Mouse (Mus musculus): ENCODE measurements around the gene Gabbr2. TPM values are rescaled to one million over a fixed set of nuclear protein-coding genes. Genes with fewer than 3 reads are reported as not detected.

The Gabbr2 gene
- total RNA-seq, 4 experiments from 2014 or later: 0.05 to 0.17 TPM; not detected in 2

GRCm38 (mm10) chr4:46770635-46771034 is 221.0 kb downstream of the Gabbr2 start:
- no peak for DNase-seq (ENCODE audit: low spot score in 2 of 2)

- DNase-seq (ENCODE audit: low spot score in 2 of 2): no peak
Observed at GRCm38 (mm10) chr4:46770090-46770489, 221.6 kb downstream of the Gabbr2 start.

GRCm38 (mm10) chr4:46766326-46766725 is 225.3 kb downstream of the Gabbr2 start:
- no peak for DNase-seq (ENCODE audit: low spot score in 2 of 2)

GRCm38 (mm10) chr4:46759838-46760237 is 231.8 kb downstream of the Gabbr2 start:
- DNase-seq (ENCODE audit: low spot score in 2 of 2): no peak

GRCm38 (mm10) chr4:46758340-46759041 is 233.2 kb downstream of the Gabbr2 start:
- no peak for DNase-seq (ENCODE audit: low spot score in 2 of 2)

GRCm38 (mm10) chr4:46754407-46755194 is 237.1 kb downstream of the Gabbr2 start:
- DNase-seq (ENCODE audit: low spot score in 2 of 2): no peak

- DNase-seq (ENCODE audit: low spot score in 2 of 2): no peak
Observed at GRCm38 (mm10) chr4:46752306-46752705, 239.4 kb downstream of the Gabbr2 start.

GRCm38 (mm10) chr4:46749015-46749414 is 242.7 kb downstream of the Gabbr2 start:
- no peak for DNase-seq (ENCODE audit: low spot score in 2 of 2)

- DNase-seq (ENCODE audit: low spot score in 2 of 2): no peak
Observed at GRCm38 (mm10) chr4:46747007-46747746, 244.5 kb downstream of the Gabbr2 start.

GRCm38 (mm10) chr4:46745536-46745935 is 246.1 kb downstream of the Gabbr2 start:
- DNase-seq (ENCODE audit: low spot score in 2 of 2): no peak

GRCm38 (mm10) chr4:46744583-46745155 is 247.0 kb downstream of the Gabbr2 start:
- DNase-seq (ENCODE audit: low spot score in 2 of 2): no peak

GRCm38 (mm10) chr4:46742601-46743000 is 249.1 kb downstream of the Gabbr2 start:
- DNase-seq (ENCODE audit: low spot score in 2 of 2): no peak

GRCm38 (mm10) chr4:46736910-46737511 is 254.7 kb downstream of the Gabbr2 start:
- DNase-seq (ENCODE audit: low spot score in 2 of 2): no peak

- no peak for DNase-seq (ENCODE audit: low spot score in 2 of 2)
Observed at GRCm38 (mm10) chr4:46734906-46735305, 256.8 kb downstream of the Gabbr2 start.

- DNase-seq (ENCODE audit: low spot score in 2 of 2): no peak
Observed at GRCm38 (mm10) chr4:46731590-46731989, 260.1 kb downstream of the Gabbr2 start.

- no peak for DNase-seq (ENCODE audit: low spot score in 2 of 2)
Observed at GRCm38 (mm10) chr4:46729306-46730042, 262.2 kb downstream of the Gabbr2 start.

- DNase-seq (ENCODE audit: low spot score in 2 of 2): no peak
Observed at GRCm38 (mm10) chr4:46728231-46728630, 263.4 kb downstream of the Gabbr2 start.

- no peak for DNase-seq (ENCODE audit: low spot score in 2 of 2)
Observed at GRCm38 (mm10) chr4:46727153-46727552, 264.5 kb downstream of the Gabbr2 start.

- no peak for DNase-seq (ENCODE audit: low spot score in 2 of 2)
Observed at GRCm38 (mm10) chr4:46720821-46721557, 270.7 kb downstream of the Gabbr2 start.

GRCm38 (mm10) chr4:46720070-46720469 is 271.6 kb downstream of the Gabbr2 start:
- DNase-seq (ENCODE audit: low spot score in 2 of 2): no peak

Measured in gastrocnemius, adult 8-10 months (tissue).